Mouse (Mus musculus): ENCODE measurements around the gene Gm8439.

DNA sequence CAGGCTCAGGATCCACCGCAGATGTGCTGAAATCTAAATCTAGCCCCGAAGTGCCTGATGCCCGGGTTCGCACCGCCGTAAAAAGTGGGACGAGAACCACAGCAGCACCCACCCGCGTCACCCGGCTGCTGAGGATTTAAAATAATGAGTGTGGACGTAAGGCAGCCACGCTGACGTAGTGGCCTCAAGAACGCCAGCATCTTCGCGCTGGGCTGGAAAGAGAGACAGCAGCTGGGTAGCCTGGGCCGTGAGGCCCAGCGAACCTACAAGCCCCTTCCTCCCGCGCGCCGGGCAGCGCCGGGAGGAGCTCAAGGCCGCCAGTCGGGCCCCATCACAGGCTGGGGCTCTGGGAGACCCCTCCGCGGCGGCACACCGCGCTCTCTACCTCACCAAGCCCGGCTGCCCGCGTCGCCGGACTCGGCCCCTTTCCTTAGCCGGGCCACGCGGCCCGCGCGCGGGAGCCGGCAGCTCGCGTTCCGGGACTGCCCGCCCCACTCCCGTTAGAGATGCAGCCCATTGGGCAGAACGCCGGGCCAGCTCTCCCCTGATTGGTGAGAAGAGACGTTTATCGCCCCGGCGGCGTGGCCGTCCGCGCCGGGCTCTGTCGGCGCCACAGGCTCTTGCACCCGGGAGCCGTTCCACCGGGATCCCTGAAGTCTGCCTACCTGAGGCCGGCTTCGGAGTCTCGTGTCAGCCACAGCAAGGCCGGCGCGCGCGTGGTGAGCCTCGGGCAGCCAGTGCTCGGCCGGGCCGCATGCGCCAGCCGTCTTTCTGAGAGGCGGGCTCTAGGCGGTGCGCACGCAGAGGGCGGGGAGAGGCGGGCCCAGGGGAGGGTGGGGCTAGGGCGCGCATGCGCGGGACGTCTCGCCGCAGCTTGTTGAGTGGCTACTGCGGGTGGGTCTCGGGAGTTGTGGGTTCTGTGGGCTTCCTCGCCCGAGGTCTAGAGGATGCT, 18.8 kb upstream of the Gm8439 start, which contains the start of gene Ctps:
- TF ChIP-seq POLR2A (IDR thresholded peaks at IDR 0.05; ENCODE audit: low read depth, low read length), result peak; percentile 93
- no peak for TF ChIP-seq CTCF (IDR thresholded peaks at IDR 0.05; ENCODE audit: borderline replicate concordance, insufficient read depth, low read length)
